Mouse (Mus musculus) spleen, adult 10 weeks (tissue): ENCODE data around the gene Ccdc84. TPM values are rescaled to one million over a fixed set of nuclear protein-coding genes. Genes with fewer than 3 reads are reported as not detected.

Experiments used
- polyA plus RNA-seq: library from polyadenylated mRNA; stranded (reverse); fragments of 350-450 nt; fragmentation: Illumina TruSeq; extraction: RNeasy Lipid Tissue Mini Kit (QIAGEN cat#74804); gene quantifications from one replicate; pipeline ENCODE4 v1.2.3, GENCODE M21; 2015; ENCODE audit warnings: low replicate concordance; ENCODE audit not compliant: insufficient read depth

The Ccdc84 gene
- polyA plus RNA-seq: 54.6 TPM

DNA sequence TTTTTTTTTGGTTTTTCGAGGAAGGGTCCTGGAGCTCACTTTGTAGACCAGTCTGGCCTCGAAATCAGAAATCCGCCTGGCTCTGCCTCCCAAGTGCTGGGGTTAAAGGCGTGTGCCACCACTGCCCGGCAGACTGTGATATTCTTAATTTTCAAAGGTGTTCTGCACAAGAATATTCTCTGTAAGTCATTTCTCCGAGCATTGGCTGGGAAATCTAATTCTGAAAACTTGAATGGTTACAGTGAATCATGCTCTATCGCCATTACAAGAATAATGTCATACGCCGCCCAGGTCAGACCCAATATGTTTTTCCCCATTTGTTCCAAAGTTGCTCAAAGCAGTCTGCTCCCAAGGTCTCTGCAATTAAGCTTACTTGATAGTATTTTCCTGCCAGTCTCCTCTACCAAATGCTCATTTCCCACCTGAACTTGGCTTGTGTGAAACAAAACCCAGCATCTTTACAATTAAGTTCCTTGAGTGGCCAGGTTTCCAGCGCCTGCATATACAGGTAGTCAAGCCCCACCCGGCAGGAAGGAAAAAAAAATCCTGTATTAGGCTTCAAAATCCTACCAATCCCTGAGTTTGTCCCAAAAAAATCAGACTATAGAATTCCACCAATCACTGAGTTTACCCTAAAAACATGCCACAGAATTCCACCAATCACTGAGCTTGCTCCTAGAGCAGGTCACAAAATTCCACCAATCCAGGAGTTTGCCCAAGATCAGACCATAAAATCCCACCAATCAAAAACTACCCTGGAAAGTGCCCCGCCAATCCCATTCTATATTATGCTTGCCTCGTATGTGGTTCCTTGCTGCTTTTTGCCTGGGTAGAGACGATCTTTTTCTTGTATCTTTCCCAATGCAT, at the start of gene Ccdc84:
TSS of gene Ccdc84 (minus strand) at position 51 of the 867 bp plus-strand sequence.

DNA sequence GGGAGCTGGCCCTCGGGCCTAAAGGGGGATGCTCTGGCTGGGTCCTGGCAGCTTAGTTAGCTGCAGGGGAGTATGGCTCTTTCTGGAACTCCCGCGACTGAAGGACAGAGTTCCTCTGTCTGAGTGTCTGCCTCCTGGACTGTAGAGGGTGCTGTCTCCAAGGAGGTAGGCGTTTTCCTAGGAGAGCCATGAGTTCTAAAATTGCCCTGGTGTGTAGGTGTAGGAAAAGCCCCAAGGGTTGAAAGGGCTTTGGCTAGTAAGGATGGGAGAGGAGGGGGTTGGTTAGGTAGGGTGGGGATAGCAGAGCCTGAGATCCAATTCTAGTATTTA, 36.5 kb upstream of the Ccdc84 start, which contains the start of gene Upk2:
TSS of gene Upk2 (minus strand) at position 86 of the 330 bp plus-strand sequence.

DNA sequence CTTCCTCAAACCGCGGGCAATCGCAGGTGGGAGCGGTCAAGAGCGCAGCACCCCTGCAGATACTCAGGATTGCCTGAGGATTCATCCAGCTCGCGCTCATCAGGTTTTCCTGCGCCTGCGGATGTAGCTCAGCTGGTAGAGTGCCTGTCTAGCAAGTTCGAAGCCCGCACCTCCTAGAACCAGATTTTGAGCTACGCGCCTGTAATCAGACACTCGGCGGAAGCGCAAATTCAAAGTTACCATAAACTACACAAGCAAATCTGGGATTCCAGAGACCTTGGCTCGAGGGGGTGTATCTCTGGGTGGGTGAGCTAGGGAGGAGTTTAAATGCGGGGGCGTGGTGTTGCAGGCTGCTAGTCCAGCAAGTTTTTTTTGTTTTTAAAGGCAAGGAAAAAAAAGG, 22.6 kb upstream of the Ccdc84 start, which contains the start of gene Foxr1:
TSS of gene Foxr1 (minus strand) at position 176 of the 400 bp plus-strand sequence.

DNA sequence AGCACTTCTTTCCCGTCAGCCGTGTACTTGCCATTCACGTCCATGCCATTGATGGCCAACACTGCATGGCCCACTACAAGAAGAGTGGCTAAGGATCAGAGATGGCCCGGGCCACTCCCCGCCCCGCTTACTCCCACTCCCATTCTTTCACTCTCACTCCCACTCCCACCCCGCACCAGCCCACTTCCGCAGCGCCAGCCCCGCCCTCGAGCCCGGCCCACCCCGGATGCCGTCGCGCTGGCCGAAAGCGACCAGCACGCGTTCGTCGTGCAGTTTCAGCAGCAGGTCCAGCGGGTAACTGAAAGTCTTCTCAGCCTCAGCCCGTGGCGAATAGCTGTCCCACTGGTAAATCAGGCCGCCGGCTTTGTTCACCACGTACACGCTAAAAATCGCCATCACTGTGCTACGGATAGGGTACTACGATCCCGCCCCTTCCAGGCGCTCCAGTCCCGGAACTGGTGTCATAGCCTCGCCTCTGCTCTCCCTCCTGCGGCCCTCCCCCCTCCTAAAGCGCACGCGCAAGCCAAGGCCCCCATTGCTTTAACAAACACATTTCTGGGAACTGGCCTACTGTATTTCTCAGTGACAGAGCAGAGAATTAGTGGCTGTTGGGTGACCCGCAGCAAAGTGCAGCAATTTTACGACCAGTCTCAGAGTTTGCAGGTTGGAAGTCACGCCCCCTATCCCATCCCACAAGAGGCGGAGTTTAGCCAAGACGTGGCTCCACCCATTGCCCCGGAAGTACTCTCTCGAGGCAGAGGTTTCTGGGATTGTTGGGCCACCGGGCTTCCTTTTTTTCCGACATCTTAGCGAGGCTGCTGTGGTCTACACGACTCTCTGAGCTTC, 11.2 kb downstream of the Ccdc84 start, which contains the start of the genes Rps25 and Trappc4:
TSS of gene Rps25 (plus strand) at position 234 of the 846 bp plus-strand sequence.
TSS of gene Trappc4 (minus strand) at position 695 of the 846 bp plus-strand sequence.

DNA sequence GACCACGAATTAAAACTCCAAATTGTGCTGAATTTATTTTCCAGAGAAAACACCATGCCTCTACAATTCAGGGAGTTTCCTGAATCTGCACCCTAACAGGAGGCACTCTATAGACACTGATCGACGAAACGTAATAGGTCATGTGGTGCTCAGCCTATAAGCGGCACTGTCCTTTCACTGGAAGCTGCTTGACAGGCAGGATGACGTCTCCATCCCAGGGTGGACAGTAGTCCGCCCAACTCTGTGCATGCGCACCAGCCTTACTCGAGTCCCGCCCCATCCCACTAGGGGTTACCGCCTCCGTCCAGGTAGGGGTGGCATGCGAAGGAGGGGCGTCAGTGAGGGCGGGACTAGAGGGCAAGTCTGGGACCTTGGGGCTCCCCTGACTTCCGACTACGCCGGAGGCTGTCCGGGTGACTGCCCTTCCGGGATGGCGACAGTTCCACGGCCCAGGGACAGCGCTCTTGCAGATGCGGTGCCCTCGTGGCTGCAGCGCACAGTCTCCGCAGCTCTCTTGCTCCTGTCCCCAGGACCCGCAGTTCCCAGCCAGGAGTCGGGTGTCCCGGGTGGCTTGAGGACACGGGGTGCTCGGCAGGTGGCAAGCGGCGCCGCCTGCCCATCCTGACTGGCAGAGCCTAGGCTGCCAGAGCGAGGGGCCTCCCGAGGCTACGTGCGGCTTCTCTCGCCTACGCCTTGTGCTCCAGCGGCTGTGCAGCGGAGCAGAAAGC, 21.5 kb downstream of the Ccdc84 start, which contains the start of gene Slc37a4:
TSS of gene Slc37a4 (plus strand) at position 169 of the 728 bp plus-strand sequence.

DNA sequence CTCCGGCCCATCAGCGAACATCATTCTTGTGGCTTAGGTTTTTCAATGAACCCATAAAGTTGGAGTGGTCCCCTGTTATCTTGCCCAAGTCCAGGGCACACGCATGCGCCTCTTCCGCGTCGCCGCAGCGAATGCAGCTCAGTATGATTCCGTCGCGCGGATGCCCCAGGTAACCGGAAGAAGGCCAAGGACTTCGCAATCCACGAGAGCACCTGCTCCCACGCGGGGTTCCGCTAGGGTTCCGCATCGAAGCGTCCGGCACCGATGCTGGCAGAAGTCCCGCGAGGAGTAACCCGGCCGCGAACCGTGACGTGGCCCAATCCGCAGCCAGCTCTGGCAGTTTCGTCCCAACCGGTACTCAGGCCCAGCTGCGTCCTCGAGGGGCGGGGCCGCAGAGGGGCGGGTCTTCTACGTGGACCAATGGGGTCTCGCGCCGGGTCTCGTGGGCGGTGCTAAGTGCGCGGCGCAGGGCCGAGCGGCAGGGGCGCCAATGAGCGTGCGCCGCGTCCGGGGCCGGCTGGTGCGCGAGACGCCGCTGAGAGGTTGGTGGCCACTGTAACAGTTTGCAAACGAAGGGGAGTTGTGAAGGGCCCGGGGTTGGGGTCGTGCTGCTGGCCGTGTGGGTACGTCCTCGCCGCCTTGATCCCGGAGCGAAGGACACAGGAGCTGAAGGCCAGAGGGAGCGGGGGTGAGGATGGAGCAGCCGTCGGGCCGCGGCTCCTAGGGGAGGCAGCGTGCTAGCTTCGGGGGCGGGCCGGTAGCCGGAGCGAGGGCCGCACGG, 39.1 kb downstream of the Ccdc84 start, which contains the start of gene Hyou1:
TSS of gene Hyou1 (plus strand) at position 437 of the 781 bp plus-strand sequence.

DNA sequence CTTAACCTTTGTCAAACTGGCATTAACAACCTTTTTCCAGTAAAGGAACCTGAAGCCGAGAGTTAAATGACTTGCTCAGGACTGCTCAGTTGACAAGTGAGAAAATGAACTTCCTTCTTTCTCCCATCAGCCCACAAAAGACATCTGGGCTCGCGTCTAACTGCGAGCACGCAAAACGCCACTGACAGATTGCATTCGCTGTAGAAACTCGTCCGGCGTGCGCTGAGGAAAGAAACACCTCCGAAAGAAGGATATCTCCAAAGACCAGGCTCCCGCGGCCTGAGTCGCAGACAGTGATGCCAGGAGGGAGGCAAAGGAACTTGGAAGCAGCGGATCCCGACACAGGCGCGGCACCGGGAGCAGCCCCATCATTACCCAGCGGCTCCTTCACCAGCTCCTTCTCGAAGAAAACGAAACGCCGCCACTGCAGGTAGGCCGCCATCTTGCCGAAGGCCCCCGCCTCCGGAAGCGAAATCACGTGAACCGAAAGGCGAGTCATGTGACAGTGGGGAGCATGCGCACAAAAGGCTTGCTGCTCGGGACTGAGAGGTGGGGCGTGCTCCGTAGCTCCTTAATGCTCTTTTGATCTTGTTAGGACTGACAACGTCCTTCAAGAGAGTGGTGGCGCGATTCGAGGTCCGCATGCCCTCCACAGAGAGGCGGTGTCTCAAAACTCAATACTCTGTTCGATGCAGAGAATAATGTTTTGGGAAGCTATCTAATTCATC, 57.0 kb downstream of the Ccdc84 start, which contains the start of gene Vps11:
TSS of gene Vps11 (minus strand) at position 481 of the 728 bp plus-strand sequence.

Other genes with a start within 250 kb of the Ccdc84 start
- 112 TPM for gene Cbl, start 184.5 kb downstream of the Ccdc84 start, polyA plus RNA-seq
- gene Ccdc153, start 177.9 kb downstream of the Ccdc84 start, polyA plus RNA-seq: not detected
- gene Pdzd3, start 167.1 kb downstream of the Ccdc84 start, polyA plus RNA-seq: 0.10 TPM
- gene Nlrx1, start 150.0 kb downstream of the Ccdc84 start, polyA plus RNA-seq: 2.2 TPM
- gene Abcg4, start 130.0 kb downstream of the Ccdc84 start, polyA plus RNA-seq: 1.8 TPM
- gene Hinfp, start 112.9 kb downstream of the Ccdc84 start, polyA plus RNA-seq: 40.4 TPM
- 5.9 TPM for gene C2cd2l, start 98.3 kb downstream of the Ccdc84 start, polyA plus RNA-seq
- gene Dpagt1, start 92.5 kb downstream of the Ccdc84 start, polyA plus RNA-seq: 16.7 TPM
- gene H2afx, start 83.9 kb downstream of the Ccdc84 start, polyA plus RNA-seq: 18.5 TPM
- gene Hmbs, start 74.3 kb downstream of the Ccdc84 start, polyA plus RNA-seq: 79.9 TPM
- gene Vps11, start 56.9 kb downstream of the Ccdc84 start, polyA plus RNA-seq: 50.6 TPM
- 55.2 TPM for gene Hyou1, start 39.1 kb downstream of the Ccdc84 start, polyA plus RNA-seq
- gene Slc37a4, start 21.7 kb downstream of the Ccdc84 start, polyA plus RNA-seq: 15.4 TPM
- 4,145 TPM for gene Rps25, start 11.4 kb downstream of the Ccdc84 start, polyA plus RNA-seq
- gene Trappc4, start 11.0 kb downstream of the Ccdc84 start, polyA plus RNA-seq: 70.1 TPM
- 0.65 TPM for gene Foxr1, start 22.6 kb upstream of the Ccdc84 start, polyA plus RNA-seq
- gene Upk2, start 36.4 kb upstream of the Ccdc84 start, polyA plus RNA-seq: not detected
- 6.5 TPM for gene Bcl9l, start 64.3 kb upstream of the Ccdc84 start, polyA plus RNA-seq
- gene Cxcr5, start 143.3 kb upstream of the Ccdc84 start, polyA plus RNA-seq: 193 TPM
- gene Ddx6, start 186.3 kb upstream of the Ccdc84 start, polyA plus RNA-seq: 235 TPM